Mouse (Mus musculus) macrophage (primary cell): ENCODE results near the gene Jak3. TPM values are rescaled to one million over a fixed set of nuclear protein-coding genes. Genes with fewer than 3 reads are reported as not detected.
"Not testable (repeated sequence)": the region's sequence is repeated elsewhere in the genome, so short reads cannot be mapped to it uniquely, and the experiment has no call there.

ENCODE experiments used
- H3K27ac ChIP-seq: fragments of 350-480 bp; formaldehyde crosslinking; 2 replicates; pipeline ENCODE4 v1.9.0; 2021
- H3K36me3 ChIP-seq: fragments of 350-480 bp; formaldehyde crosslinking; 2 replicates; pipeline ENCODE4 v1.9.0; 2021; ENCODE audit errors: inconsistent target
- H3K4me3 ChIP-seq: fragments of 350-480 bp; formaldehyde crosslinking; 2 replicates; pipeline ENCODE4 v1.9.0; 2021; ENCODE audit errors: inconsistent target
- H3K79me2 ChIP-seq: fragments of 350-480 bp; formaldehyde crosslinking; 2 replicates; pipeline ENCODE4 v1.9.0; 2021; ENCODE audit errors: inconsistent target
- WGBS: methylation state at CpG from one replicate; pipeline ENCODE4 v1.1.7; 2026; ENCODE audit warnings: inconsistent platforms; ENCODE audit not compliant: missing documents; 5-methylcytosine and 5-hydroxymethylcytosine counted together
- polyA plus RNA-seq: library from polyadenylated mRNA; stranded (reverse); fragments of 250-400 nt; gene quantifications from 3 replicates; pipeline ENCODE4 v1.2.4, GENCODE M21; 2018; ENCODE audit warnings: inconsistent platforms

Jak3 gene
- polyA plus RNA-seq, 1 experiment from 2014 or later = 10.8 TPM

DNA sequence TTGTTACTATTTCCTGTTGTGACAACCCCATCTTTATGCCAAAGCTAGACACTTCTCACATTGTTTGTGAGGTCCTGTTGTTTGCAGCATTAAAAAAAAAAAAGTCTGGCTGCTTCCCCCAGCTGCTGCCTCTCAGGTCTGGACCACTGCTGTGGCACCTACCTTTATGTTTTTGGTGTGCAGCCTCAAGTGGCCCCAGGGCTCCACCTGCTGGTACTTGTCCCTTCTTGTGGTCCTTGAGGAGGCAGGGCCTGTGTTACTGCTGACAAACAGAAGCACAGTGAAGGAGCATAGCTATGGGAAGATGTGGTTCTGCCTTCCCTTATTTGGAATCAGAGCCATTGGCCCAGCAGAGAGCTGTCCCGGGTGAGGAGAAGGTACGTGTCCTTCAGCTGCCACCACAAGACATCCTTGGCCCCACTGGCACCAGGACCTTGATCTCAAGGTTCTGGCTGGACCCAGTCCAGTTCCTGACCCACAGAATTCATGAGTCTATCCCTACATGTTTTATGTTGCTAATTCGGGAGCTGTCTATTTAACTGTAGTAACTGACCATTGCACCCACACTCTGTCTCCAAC is 55.6 kb downstream of the Jak3 start:
- no peak overlapping the region for H3K4me3 ChIP-seq
- 56% methylated on average over 3 of the region's 3 CpGs for WGBS

DNA sequence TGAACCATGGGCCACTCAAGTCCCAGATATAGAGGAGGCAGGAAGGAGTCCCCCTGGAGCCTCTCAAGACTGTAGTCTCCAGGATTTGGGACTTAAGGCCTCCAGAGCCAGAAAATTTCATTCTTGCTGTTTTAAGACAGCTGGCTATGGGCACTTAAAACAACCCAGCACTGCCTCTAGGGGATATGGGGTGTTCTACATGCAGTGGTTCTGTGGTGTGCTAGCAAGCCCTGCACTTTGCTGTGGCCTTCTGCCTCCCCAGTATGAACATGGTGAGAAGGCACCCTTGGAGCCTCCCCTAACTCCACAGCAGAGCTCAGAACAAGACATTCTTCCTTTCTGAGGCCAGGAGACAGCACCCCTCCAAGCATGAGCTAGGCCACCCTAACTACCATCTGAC is 62.2 kb downstream of the Jak3 start:
- H3K27ac ChIP-seq, H3K36me3 ChIP-seq, H3K79me2 ChIP-seq, H3K4me3 ChIP-seq: not testable (repeated sequence)

More for the DNA sequence above, 55.6 kb downstream of the Jak3 start:
- Histone ChIP-seq H3K79me2 (no peaks in the 10 kb centered on the region), H3K27ac (no peak overlapping the region), H3K36me3 (no peaks in the 10 kb centered on the region)

Other genes with a start within 250 kb of the Jak3 start
- 3.6 to 9.9 TPM (median 9.8 TPM) in 3 replicates for gene Abhd8, start 212.6 kb upstream of the Jak3 start, polyA plus RNA-seq
- 46.4 to 67.5 TPM (median 63.1 TPM) in 3 replicates for gene Mrpl34, start 211.3 kb upstream of the Jak3 start, polyA plus RNA-seq
- gene Dda1, start 207.1 kb upstream of the Jak3 start, polyA plus RNA-seq = 36.3 to 50.7 TPM (median 38.5 TPM) in 3 replicates
- gene Ano8, start 190.3 kb upstream of the Jak3 start, polyA plus RNA-seq = 3.4 to 7.2 TPM (median 6.4 TPM) in 3 replicates
- 4.0 to 12.7 TPM (median 11.4 TPM) in 3 replicates for gene Gtpbp3, start 188.2 kb upstream of the Jak3 start, polyA plus RNA-seq
- 0.28 to 0.96 TPM in 2 of 3 replicates, not detected in the other for gene Plvap, start 164.5 kb upstream of the Jak3 start, polyA plus RNA-seq
- gene Ccdc194, start 150.6 kb upstream of the Jak3 start, polyA plus RNA-seq = 0.12 to 0.17 TPM in 2 of 3 replicates, not detected in the other
- 155 to 1,074 TPM (median 938 TPM) in 3 replicates for gene Bst2, start 138.8 kb upstream of the Jak3 start, polyA plus RNA-seq
- gene Mvb12a, start 133.4 kb upstream of the Jak3 start, polyA plus RNA-seq = 30.1 to 92.7 TPM (median 76.2 TPM) in 3 replicates
- gene Tmem221, start 117.4 kb upstream of the Jak3 start, polyA plus RNA-seq = 3.2 to 9.9 TPM (median 8.7 TPM) in 3 replicates
- not detected in 3 replicates for gene Nxnl1, start 109.7 kb upstream of the Jak3 start, polyA plus RNA-seq
- gene Slc27a1, start 107.4 kb upstream of the Jak3 start, polyA plus RNA-seq = 59.7 to 109 TPM (median 64.8 TPM) in 3 replicates
- gene Pgls, start 84.1 kb upstream of the Jak3 start, polyA plus RNA-seq = 36.7 to 133 TPM (median 114 TPM) in 3 replicates
- 0.53 to 1.2 TPM (median 0.94 TPM) in 3 replicates for gene Fam129c, start 78.6 kb upstream of the Jak3 start, polyA plus RNA-seq
- gene Colgalt1, start 65.3 kb upstream of the Jak3 start, polyA plus RNA-seq = 108 to 170 TPM (median 143 TPM) in 3 replicates
- 0.98 to 1.4 TPM (median 1.4 TPM) in 3 replicates for gene Unc13a, start 4.5 kb upstream of the Jak3 start, polyA plus RNA-seq
- 0.64 to 0.95 TPM (median 0.93 TPM) in 3 replicates for gene Insl3, start 12.9 kb downstream of the Jak3 start, polyA plus RNA-seq
- 13.1 to 16.5 TPM (median 14.2 TPM) in 3 replicates for gene B3gnt3, start 25.5 kb downstream of the Jak3 start, polyA plus RNA-seq
- gene Fcho1, start 49.4 kb downstream of the Jak3 start, polyA plus RNA-seq = 5.0 to 6.2 TPM (median 5.8 TPM) in 3 replicates
- gene Zfp709, start 205.7 kb downstream of the Jak3 start, polyA plus RNA-seq = 8.3 to 10.1 TPM (median 9.2 TPM) in 3 replicates
- gene Zfp882, start 232.3 kb downstream of the Jak3 start, polyA plus RNA-seq = 0.77 to 1.7 TPM (median 1.1 TPM) in 3 replicates
- 11.8 to 35.6 TPM (median 15.9 TPM) in 3 replicates for gene Zfp617, start 232.3 kb downstream of the Jak3 start, polyA plus RNA-seq